Mouse (Mus musculus) gastrocnemius, adult 18-20 months (tissue): Measurements from ENCODE around the gene Col6a6. TPM values are rescaled to one million over a fixed set of nuclear protein-coding genes. Genes with fewer than 3 reads are reported as not detected.
"Not testable (repeated sequence)": the region's sequence is repeated elsewhere in the genome, so short reads cannot be mapped to it uniquely, and the experiment has no call there.

Experiments used
- DNase-seq: peaks from one replicate; pipeline ENCODE4 v3.0.0; 2021; ENCODE audit warnings: low spot score
- total RNA-seq, 2 experiments: library from RNA; stranded (reverse); gene quantifications; 2 replicates each; pipeline ENCODE4 v1.2.3; 2021

The Col6a6 gene
- total RNA-seq, 2 experiments from 2014 or later: 2.0 TPM

- DNase-seq: no peak
Measured at GRCm38 (mm10) chr9:105672032-105672431, 155.9 kb downstream of the Col6a6 start.

GRCm38 (mm10) chr9:105670916-105671315 lies 157.0 kb downstream of the Col6a6 start:
- DNase-seq: no peak

- no peak for DNase-seq
Measured at GRCm38 (mm10) chr9:105665269-105665668, 162.7 kb downstream of the Col6a6 start.

GRCm38 (mm10) chr9:105659877-105660276 lies 168.1 kb downstream of the Col6a6 start:
- DNase-seq: no peak

GRCm38 (mm10) chr9:105658216-105658615 lies 169.7 kb downstream of the Col6a6 start:
- DNase-seq: no peak

GRCm38 (mm10) chr9:105656189-105656588 lies 171.8 kb downstream of the Col6a6 start:
- no peak for DNase-seq

- DNase-seq: peak; percentile 88
Measured at GRCm38 (mm10) chr9:105642460-105643371, 185.2 kb downstream of the Col6a6 start, which contains the start of gene Pik3r4. Gene Pik3r4, plus strand, starts transcription at chr9:105642978.

- not testable (repeated sequence) for DNase-seq
Measured at GRCm38 (mm10) chr9:105641377-105641776, 186.6 kb downstream of the Col6a6 start.

Other genes starting within 250 kb of the Col6a6 start
- gene Pik3r4, start 185.2 kb downstream of the Col6a6 start, total RNA-seq: 10 to 100 TPM; 10.3 to 12.8 TPM
- under 1 TPM; 0.02 to 0.19 TPM for gene Col6a5, start 132.5 kb upstream of the Col6a6 start, total RNA-seq